Mouse (Mus musculus): ENCODE measurements around the gene Slc25a12. TPM values are rescaled to one million over a fixed set of nuclear protein-coding genes. Genes with fewer than 3 reads are reported as not detected.

Slc25a12 gene
- total RNA-seq, 2 experiments from 2014 or later: 117 to 121 TPM

- intact Hi-C loops (cut with DNase I): no loop called here
- DNase-seq: no peak
These were observed 16.4 kb downstream of the Slc25a12 start for GRCm38 (mm10) chr2:71350904-71351726.

- no peak for DNase-seq
- intact Hi-C loops (cut with DNase I): no loop called here
These were observed 17.4 kb downstream of the Slc25a12 start for GRCm38 (mm10) chr2:71350181-71350580.

- intact Hi-C loops (cut with DNase I): no loop called here
- no peak for DNase-seq
These were observed 18.0 kb downstream of the Slc25a12 start for GRCm38 (mm10) chr2:71349511-71349910.

- intact Hi-C loops (cut with DNase I): no loop called here
- no peak for DNase-seq
These were observed 19.6 kb downstream of the Slc25a12 start for GRCm38 (mm10) chr2:71347732-71348490.

GRCm38 (mm10) chr2:71347160-71347559 lies 20.4 kb downstream of the Slc25a12 start:
- no peak for DNase-seq
- intact Hi-C loops (cut with DNase I): no loop called here

DNA sequence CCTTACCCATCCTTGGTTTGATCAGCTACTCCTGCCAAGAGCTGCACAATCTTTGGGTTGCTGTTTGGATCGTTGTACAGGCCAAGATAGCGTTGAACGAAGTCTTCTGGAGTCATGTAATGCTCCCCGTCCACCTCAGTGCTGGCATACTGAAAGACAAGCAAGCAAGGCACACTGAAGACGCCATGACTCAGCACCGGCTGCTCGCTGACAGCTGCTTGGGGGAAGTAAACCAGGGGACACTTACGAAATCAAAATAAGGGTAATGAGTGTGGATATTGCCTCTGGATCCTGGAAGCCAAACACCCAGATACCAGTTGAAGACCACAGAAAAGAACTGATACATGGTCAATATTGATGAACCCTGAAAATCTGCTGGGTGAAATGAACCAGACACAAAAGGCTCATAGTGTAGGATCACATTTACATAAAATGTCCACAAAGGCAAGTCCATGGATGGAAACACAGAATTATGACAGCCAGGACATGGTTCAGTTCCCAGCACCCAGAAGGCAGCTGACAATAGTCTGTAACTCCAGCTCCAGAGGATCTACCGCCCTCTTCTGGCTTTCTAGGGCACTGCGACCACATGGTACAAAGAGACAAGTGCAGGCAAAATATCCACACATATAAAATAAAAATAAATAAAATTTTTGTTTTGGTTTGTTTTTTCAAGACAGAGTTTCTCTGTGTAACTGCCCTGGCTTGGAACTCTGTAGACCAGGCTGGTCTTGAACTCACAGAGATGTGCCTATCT lies 23.5 kb downstream of the Slc25a12 start:
- intact Hi-C loops (cut with DNase I): no loop called here
- DNase-seq: no peak

DNA sequence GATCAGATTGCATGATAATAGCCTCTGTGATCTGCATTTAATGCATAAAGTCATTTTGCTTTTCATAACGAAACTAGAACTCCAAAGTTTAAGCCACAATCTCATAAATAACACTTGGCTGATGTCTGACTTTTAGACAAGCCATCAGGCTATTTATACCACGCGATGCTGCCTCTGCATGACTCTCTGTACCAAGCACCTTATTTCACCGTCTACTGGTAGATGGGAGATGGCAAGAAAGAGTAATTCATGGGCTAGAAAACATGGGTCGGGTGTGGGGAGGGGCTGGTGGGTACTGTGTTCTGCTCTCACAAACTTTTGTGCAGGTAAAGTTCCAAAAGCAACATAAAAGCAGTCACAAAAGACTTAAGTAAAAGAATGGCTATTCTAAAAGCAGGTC lies 27.4 kb downstream of the Slc25a12 start:
- DNase-seq: no peak
- intact Hi-C loops (cut with DNase I): no loop called here

GRCm38 (mm10) chr2:71338145-71338796 lies 29.3 kb downstream of the Slc25a12 start:
- DNase-seq: no peak

DNA sequence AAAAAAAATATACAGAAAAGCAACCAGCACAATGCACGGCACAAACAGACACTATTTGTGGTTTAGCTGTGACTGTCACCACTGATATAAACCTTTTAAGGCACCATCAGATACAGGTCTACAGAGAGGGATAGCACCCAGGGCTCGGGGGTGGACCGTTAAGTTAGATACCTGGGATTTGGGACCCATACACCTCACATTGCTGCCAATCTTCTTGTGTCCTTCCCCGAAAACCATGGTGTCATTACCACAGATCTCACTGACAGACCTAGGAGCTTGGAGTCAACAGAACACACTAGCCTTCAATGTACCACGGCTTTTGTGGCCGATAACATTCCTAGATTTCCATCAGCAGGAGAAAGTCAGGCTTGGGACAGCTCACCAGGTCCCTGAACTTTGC lies 30.9 kb downstream of the Slc25a12 start:
- no peak for DNase-seq
- intact Hi-C loops (cut with DNase I): no loop called here

More at GRCm38 (mm10) chr2:71338145-71338796, 29.3 kb downstream of the Slc25a12 start:
- intact Hi-C loops (cut with DNase I): no loop called here

DNA sequence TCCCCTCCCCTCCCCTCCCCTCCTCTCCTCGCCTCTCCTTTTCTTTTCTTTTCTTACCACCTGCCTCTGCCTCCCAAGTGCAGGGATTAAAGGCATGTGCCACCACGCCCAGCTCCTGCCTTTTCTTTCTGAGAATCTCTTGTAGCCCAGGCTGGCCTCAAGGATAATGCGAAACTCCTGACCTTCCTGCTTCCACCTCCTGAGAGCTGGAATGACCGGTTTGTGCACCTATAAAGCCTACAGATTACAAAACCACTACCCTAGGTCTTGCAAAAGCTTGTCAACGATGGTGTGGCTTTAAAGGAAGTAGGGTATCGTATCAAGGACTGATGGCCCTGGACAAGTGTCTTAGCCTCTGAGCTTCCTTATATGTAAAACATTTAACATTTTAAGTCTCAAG lies 31.3 kb downstream of the Slc25a12 start:
- no peak for DNase-seq
- intact Hi-C loops (cut with DNase I): no loop called here

- intact Hi-C loops (cut with DNase I): no loop called here
- no peak for DNase-seq
These were observed 33.3 kb downstream of the Slc25a12 start for GRCm38 (mm10) chr2:71333986-71334822.

- peak; percentile 43 for DNase-seq
- intact Hi-C loops (cut with DNase I): no loop called here
These were observed 37.8 kb downstream of the Slc25a12 start for GRCm38 (mm10) chr2:71329761-71330160.

GRCm38 (mm10) chr2:71328391-71329160 lies 39.0 kb downstream of the Slc25a12 start:
- intact Hi-C loops (cut with DNase I): no loop called here
- DNase-seq: no peak

GRCm38 (mm10) chr2:71327715-71328114 lies 39.8 kb downstream of the Slc25a12 start:
- intact Hi-C loops (cut with DNase I): no loop called here

GRCm38 (mm10) chr2:71326766-71327464 lies 40.6 kb downstream of the Slc25a12 start:
- no peak for DNase-seq
- intact Hi-C loops (cut with DNase I): no loop called here

More at GRCm38 (mm10) chr2:71327715-71328114, 39.8 kb downstream of the Slc25a12 start:
- no peak for DNase-seq

DNA sequence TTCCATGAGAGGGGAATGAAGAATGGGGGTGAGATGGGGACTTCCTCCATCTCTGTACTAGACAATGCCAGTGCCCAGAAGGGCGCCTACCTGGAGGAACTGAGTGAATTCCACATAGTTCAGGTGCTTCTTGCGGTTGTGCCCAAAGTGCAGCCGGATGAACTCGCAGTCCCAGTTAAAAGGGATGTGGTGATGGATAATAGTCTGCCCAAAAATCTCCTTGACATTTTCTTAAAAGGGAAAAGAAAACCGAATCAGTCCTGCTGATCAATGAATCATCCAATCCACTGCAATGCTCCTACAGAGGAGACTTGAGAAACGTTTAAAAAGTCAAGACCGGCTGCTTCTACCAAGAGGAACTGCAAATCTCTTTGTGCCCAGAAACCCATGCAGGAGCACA lies 43.7 kb downstream of the Slc25a12 start:
- intact Hi-C loops (cut with DNase I): no loop called here
- no peak for DNase-seq

- intact Hi-C loops (cut with DNase I): no loop called here
These were observed 46.1 kb downstream of the Slc25a12 start for GRCm38 (mm10) chr2:71321486-71321885.

DNA sequence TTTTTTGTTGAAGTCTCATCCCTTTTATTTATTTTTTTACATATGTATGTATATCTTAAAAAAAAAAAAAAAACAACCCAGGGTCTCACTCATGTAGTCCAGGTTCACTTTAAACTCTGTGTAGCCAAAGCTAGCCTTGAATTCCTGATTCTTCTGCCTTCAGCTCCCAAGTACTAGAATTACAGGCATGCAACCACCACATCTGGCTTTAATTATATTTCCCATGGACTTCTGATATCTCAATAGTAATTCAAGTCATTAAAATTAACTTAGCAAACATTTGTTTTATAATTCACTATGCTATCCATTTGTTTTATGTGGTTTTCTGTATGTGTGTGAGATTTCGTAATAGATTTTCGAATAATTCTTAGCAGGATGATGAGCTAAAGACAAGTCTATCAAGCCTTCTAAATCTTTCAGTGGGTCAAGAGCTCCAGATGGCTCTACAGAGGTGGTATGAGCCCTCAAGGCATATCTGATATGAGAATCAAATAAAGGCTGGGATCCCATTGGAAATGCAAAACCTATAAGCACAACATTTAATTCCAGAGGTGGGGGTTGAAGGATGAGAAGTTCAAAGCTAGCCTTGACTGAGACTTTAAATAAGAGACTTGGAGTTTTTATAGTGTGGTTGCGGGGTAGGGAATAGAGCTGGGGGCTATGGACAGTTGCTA lies 51.3 kb downstream of the Slc25a12 start:
- no peak for DNase-seq
- intact Hi-C loops (cut with DNase I): no loop called here

More at GRCm38 (mm10) chr2:71321486-71321885, 46.1 kb downstream of the Slc25a12 start:
- no peak for DNase-seq

Measured in left cerebral cortex, postnatal 4 days (tissue).